In the genomic region with DNA sequence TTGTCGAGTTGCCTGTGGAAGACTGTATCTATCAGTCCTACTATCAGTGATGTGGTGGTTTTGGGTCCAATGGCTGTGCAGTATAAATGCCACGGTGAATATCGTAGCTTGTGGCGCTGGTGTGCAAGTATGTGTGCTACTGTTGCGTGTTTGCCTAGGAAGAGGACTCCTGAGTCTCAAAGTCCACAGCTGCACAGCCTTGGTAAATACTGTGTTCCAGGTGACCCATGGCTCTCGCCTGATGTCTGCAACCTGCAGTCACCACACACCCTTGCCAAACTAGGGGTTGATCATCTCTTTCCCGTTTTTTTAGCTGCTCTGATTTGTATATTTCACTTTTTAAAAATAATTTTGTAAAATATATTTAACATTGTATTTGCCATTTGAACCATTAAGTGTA, we compare ENCODE assay signal across 25 mouse cellular contexts.
"Had no signal": no experiment of that assay in that cellular context is flagged by ENCODE, and none has a peak within 500 bp of the region (broad histone marks: within the 10 kb centered on the region; RNA-seq: fewer than 3 reads in every experiment).

No protein-coding gene starts in this region.

- H3K4me2 ChIP-seq: heart, embryonic 11.5 days; hindbrain, embryonic 12.5 days; hindbrain, embryonic 14.5 days; kidney, embryonic 15.5 days; limb, embryonic 12.5 days; liver, embryonic 13.5 days; liver, embryonic 15.5 days had no signal

- DNase-seq: gastrocnemius, adult 2 months; gastrocnemius, postnatal 10 days; gastrocnemius, postnatal 25 days; heart, adult 2 months; heart, postnatal 10 days; heart, postnatal 4 days; kidney, adult 18-20 months; kidney, adult 9 months; kidney, postnatal 25 days; kidney, postnatal 4 days; liver, embryonic 13.5 days had no signal

- H3K27me3 ChIP-seq: hindbrain, embryonic 12.5 days; kidney, embryonic 15.5 days; limb, embryonic 12.5 days; liver, embryonic 13.5 days; liver, embryonic 15.5 days had no signal

- H3K9ac ChIP-seq: hindbrain, embryonic 12.5 days; hindbrain, embryonic 14.5 days; kidney, embryonic 15.5 days; limb, embryonic 12.5 days; liver, embryonic 13.5 days; liver, embryonic 15.5 days had no signal

- H3K4me3 ChIP-seq: gastrocnemius, adult 2 months; heart, adult 2 months; hindbrain, embryonic 10.5 days; hindbrain, embryonic 12.5 days; kidney, embryonic 15.5 days; layer of hippocampus, adult 2 months; left cerebral cortex, adult 2 months; limb, embryonic 10.5 days; limb, embryonic 12.5 days; liver, embryonic 13.5 days; liver, embryonic 15.5 days had no signal

- ATAC-seq: hindbrain, embryonic 16.5 days; inflammation-experienced regulatory T-cells, adult 6 months; intestine, embryonic 16.5 days had no signal

- H3K36me3 ChIP-seq: hindbrain, embryonic 10.5 days; hindbrain, embryonic 12.5 days; kidney, embryonic 15.5 days; limb, embryonic 10.5 days; limb, embryonic 12.5 days; liver, embryonic 13.5 days; liver, embryonic 15.5 days had no signal

- H3K9me3 ChIP-seq: hindbrain, embryonic 10.5 days; hindbrain, embryonic 12.5 days; kidney, embryonic 15.5 days; limb, embryonic 10.5 days; limb, embryonic 12.5 days; liver, embryonic 13.5 days; liver, embryonic 15.5 days had no signal

- H3K27ac ChIP-seq: gastrocnemius, adult 2 months; heart, adult 2 months; hindbrain, embryonic 10.5 days; hindbrain, embryonic 12.5 days; hindbrain, embryonic 14.5 days; kidney, embryonic 15.5 days; kidney, postnatal 0 days; left cerebral cortex, adult 2 months; limb, embryonic 10.5 days; limb, embryonic 12.5 days; liver, embryonic 13.5 days; liver, embryonic 15.5 days had no signal
